Mouse (Mus musculus) spleen, embryonic (tissue): ENCODE results near the gene Gm10772.
"Not testable (repeated sequence)": the region's sequence is repeated elsewhere in the genome, so short reads cannot be mapped to it uniquely, and the experiment has no call there.

Source experiments
- CTCF ChIA-PET: fragments of 350-600 bp; sonication (Branson Sonifier 250); formaldehyde crosslinking; loops from one replicate; lab custom pipeline; 2022; lab: Charles Lee

The Gm10772 gene

DNA sequence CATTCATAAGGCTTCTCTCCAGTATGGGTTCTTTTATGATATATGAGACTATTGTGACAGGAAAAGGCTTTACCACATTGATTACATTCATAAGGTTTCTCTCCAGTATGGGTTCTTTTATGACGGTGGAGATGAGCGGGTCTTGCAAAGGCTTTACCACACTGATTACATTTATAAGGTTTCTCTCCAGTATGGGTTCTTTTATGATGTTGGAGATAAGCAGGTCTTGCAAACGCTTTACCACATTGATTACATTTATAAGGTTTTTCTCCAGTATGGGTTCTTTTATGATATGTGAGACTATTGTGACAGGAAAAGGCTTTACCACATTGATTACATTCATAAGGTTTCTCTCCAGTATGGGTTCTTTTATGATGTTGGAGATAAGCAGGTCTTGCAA, at the start of gene Gm10772:
Gm10772 (minus strand) TSS at position 101 of the 400 bp plus-strand sequence.
- CTCF ChIA-PET: not testable (repeated sequence)

DNA sequence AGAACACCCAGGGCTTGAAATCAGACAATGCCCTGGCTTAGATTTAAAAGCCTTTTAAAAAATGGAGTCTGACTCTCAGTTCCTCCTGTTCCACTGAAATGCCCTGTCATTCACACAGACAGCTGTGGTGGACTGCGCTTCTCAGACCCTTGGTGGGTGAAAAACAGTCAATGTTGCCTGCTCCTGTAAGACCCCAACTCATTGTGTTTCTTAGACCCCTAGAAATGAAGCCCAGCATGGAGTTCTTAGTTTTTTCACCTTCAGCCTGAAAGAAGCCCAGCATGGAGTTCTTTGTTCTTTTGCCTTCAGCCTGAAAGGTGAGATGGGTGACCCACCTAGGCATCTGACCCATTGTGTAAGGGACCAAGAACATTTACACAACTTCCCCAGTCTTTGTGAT, 36.5 kb upstream of the Gm10772 start:
- CTCF ChIA-PET: not testable (repeated sequence)

DNA sequence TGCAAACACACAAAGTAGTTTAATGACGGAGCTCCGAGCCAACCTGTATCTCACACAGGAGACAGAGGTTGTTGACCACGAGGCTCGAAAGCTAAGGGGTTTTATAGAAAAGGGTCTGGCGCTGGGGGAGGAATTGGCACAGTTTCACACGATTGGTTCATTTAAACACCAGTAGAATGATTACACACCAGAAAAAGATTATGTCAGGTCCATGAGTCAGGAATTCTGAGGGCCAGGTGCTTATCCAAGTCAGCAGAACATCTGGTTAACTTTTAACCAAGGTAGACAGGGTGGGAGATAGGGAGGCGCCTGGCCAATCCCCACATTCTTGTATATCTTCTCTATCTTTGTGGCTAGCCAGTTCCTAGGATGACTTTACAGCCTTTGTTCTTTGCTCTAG, 35.8 kb upstream of the Gm10772 start:
- CTCF ChIA-PET: not testable (repeated sequence)

DNA sequence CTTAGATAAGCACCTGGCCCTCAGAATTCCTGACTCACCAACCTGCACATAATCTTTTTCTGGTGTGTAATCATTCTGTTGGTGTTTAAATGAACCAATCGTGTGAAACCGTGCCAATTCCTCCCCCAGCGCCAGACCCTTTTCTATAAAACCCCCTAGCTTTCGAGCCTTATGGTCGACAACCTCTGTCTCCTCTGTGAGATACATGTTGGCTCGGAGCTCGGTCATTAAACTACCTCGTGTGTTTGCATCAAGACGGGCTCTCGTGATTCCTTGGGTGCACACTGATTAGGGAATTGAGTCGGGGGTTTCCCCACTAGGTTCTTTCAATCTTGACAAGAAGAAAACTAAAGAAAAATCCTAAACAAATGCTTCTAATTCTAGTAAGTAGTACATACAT, 13.0 kb downstream of the Gm10772 start:
- CTCF ChIA-PET: no interaction called here

DNA sequence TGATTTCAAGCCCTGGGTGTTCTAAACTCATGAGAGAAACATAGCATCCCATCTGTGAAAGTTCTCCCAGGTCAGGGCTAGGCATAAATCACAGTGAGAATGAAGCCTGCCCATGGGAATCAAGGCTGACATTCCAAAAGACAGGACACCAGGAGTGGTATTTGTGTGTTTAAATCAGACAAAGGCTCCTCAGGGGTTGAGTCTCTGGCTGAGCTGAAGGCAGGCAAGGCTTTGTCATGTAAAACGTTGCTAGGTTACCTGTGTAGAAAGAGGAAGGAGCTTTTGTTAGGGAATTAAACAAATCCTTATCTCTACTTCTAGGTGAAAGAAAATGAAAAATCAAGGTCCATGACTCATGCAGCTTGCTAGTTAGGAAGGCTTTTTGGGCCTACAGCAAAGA, 13.6 kb downstream of the Gm10772 start:
- CTCF ChIA-PET: not testable (repeated sequence)

DNA sequence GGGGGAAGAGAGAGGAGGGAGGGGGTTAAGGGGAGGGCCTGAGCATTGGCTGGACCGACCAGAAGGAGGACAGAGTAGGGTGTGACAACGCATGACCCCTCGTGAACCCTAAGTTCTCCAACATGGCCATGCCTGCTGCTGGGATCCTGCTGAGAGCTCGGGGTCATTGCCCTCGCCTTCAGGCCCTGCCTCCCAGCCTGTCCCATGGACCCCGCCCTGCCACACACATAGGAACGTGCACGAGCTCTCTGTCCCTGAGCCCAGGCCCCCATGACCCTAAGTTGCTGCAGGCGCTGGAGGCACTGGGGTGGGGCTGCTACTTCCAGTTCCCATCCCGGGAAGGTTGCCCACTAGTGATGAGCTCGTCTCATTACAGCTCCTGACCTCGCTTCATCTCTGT, 48.2 kb downstream of the Gm10772 start:
- CTCF ChIA-PET: not testable (repeated sequence)
